Mouse (Mus musculus) heart, adult 11 months (tissue): Measurements from ENCODE around the gene Kctd17.
A peak's percentile ranks its signal among the peaks of the same experiment; 100 is the strongest.

Experiments used
- DNase-seq: peaks from one replicate; pipeline ENCODE4 v3.0.0; 2022

Kctd17 gene

GRCm38 (mm10) chr15:78449694-78450418 lies 21.5 kb downstream of the Kctd17 start:
- DNase-seq, result peak; percentile 98

GRCm38 (mm10) chr15:78450419-78450768 lies 22.0 kb downstream of the Kctd17 start:
- DNase-seq, result no peak

GRCm38 (mm10) chr15:78451201-78451600 lies 22.8 kb downstream of the Kctd17 start:
- DNase-seq, result no peak

GRCm38 (mm10) chr15:78452929-78453328 lies 24.6 kb downstream of the Kctd17 start:
- no peak for DNase-seq

- no peak for DNase-seq
Observed at GRCm38 (mm10) chr15:78455168-78455567, 26.8 kb downstream of the Kctd17 start.

GRCm38 (mm10) chr15:78456051-78456450 lies 27.7 kb downstream of the Kctd17 start:
- no peak for DNase-seq

GRCm38 (mm10) chr15:78457193-78457592 lies 28.8 kb downstream of the Kctd17 start:
- no peak for DNase-seq

- DNase-seq, result no peak
Observed at GRCm38 (mm10) chr15:78462981-78463380, 34.6 kb downstream of the Kctd17 start.

- no peak for DNase-seq
Observed at GRCm38 (mm10) chr15:78466809-78467208, 38.4 kb downstream of the Kctd17 start.

- DNase-seq, result no peak
Observed at GRCm38 (mm10) chr15:78467570-78467969, 39.2 kb downstream of the Kctd17 start.

- DNase-seq, result no peak
Observed at GRCm38 (mm10) chr15:78468379-78468937, 40.1 kb downstream of the Kctd17 start, which contains the start of gene Tmprss6. Gene Tmprss6 (minus strand): TSS chr15:78468634.

GRCm38 (mm10) chr15:78470495-78471276 lies 42.3 kb downstream of the Kctd17 start:
- no peak for DNase-seq

GRCm38 (mm10) chr15:78471902-78472301 lies 43.5 kb downstream of the Kctd17 start:
- DNase-seq, result no peak

GRCm38 (mm10) chr15:78473442-78473841 lies 45.1 kb downstream of the Kctd17 start:
- DNase-seq, result no peak

- no peak for DNase-seq
Observed at GRCm38 (mm10) chr15:78475604-78476031, 47.3 kb downstream of the Kctd17 start.

- DNase-seq, result no peak
Observed at GRCm38 (mm10) chr15:78476878-78477277, 48.5 kb downstream of the Kctd17 start.

GRCm38 (mm10) chr15:78478073-78478472 lies 49.7 kb downstream of the Kctd17 start:
- DNase-seq, result no peak

- no peak for DNase-seq
Observed at GRCm38 (mm10) chr15:78479470-78479869, 51.1 kb downstream of the Kctd17 start.

GRCm38 (mm10) chr15:78480111-78480510 lies 51.7 kb downstream of the Kctd17 start:
- no peak for DNase-seq

GRCm38 (mm10) chr15:78480991-78481390 lies 52.6 kb downstream of the Kctd17 start:
- DNase-seq, result no peak

GRCm38 (mm10) chr15:78481448-78482000 lies 53.2 kb downstream of the Kctd17 start:
- DNase-seq, result no peak

GRCm38 (mm10) chr15:78482518-78482917 lies 54.2 kb downstream of the Kctd17 start:
- DNase-seq, result no peak

GRCm38 (mm10) chr15:78483311-78483710 lies 54.9 kb downstream of the Kctd17 start:
- DNase-seq, result no peak

- no peak for DNase-seq
Observed at GRCm38 (mm10) chr15:78486564-78486963, 58.2 kb downstream of the Kctd17 start.
